Mouse (Mus musculus) kidney, postnatal 4 days (tissue): ENCODE measurements around the gene Homez.

Source experiments
- DNase-seq, 2 experiments: peaks; one replicate each; pipeline ENCODE4 v3.0.0; 2021; ENCODE audit warnings: mixed read lengths in 2 of 2

The Homez gene

DNA sequence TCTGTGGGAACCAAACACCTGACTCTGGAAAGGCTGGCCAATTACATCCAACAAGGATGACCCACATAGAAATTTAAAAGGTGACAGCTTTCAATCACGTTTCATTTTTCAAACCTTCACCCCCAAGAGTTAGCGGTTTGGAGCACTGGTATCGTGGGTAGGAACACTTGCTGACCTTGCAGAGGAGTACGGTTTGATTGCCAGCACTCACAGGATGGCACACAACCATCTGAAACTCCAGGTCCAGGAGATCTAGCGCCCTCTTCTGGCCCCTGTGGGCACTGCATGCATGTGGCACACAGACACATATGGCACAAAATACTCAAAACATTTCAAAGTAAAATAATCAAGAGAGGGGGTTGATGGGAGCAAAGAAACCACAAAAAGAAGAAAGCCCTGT lies 3.8 kb downstream of the Homez start:
- peak; percentile 42 to 58 for DNase-seq

DNA sequence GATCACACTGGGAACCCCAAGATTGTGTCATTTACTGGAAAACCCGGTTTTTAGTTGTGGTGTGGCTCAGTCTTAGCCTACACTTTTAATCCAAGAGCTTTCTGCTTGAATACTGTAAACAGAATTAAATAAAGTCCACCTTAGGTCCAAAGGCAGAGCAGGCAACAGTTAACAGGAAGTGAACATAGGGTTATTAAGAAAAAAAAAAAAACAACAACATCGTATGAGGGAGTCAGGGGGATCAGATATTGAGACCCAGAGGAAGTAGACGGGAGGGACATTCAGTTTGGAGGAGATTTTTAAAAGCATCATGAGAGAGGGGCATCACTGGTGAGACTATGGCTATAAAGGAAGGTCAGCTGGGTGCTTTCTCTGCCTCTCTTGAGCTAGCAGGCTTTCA lies 4.5 kb downstream of the Homez start:
- DNase-seq = no peak

DNA sequence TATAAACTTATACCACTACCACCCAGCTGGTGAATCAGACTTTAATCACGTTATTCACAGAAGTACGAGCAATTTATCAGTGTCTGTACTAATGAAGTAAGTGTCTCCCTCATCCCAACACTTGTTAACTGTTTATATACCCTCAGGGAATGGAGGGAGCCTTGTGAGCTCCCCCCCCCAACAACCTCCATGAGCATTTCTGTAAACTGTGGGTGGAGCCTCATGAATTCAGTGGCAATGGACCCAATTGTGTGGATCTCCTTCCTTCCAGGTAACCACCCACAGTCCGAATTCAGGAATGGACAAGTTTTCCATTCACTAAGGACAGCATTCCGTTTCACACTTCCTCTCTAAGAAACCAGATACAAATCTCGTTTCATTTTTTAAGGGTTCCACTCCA lies 5.1 kb downstream of the Homez start:
- no peak for DNase-seq

DNA sequence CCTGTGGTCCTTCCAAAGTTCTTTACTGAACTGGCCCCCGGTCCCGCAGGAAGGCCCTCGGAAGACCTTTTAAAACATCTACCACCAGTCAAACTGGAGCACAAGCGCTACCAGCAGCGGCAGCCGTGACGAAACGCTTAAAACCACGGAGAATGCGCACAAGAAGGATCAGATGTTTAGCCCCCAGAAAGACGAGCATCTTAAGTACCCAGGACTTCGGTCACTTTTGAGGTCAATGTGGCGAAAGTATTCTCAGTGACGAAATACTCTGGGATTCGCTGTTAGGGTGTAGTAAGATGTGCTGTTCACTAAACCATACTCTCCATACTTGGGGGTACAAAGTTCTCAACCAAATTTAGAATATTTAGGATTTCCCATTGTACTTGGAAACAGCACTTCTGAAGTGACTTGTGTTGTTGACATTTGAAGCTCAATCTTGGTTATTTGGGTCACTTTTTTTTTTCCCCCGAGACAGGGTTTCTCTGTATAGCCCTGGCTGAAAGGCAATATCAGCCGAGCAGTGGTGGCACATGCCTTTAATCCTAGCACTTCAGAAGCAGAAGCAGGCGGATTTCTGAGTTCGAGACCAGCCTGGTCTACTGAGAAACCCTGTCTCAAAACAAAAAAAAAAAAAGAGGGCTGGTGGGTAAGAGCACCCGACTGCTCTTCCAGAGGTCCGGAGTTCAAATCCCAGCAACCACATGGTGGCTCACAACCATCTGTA lies 6.3 kb downstream of the Homez start:
- DNase-seq = no peak

DNA sequence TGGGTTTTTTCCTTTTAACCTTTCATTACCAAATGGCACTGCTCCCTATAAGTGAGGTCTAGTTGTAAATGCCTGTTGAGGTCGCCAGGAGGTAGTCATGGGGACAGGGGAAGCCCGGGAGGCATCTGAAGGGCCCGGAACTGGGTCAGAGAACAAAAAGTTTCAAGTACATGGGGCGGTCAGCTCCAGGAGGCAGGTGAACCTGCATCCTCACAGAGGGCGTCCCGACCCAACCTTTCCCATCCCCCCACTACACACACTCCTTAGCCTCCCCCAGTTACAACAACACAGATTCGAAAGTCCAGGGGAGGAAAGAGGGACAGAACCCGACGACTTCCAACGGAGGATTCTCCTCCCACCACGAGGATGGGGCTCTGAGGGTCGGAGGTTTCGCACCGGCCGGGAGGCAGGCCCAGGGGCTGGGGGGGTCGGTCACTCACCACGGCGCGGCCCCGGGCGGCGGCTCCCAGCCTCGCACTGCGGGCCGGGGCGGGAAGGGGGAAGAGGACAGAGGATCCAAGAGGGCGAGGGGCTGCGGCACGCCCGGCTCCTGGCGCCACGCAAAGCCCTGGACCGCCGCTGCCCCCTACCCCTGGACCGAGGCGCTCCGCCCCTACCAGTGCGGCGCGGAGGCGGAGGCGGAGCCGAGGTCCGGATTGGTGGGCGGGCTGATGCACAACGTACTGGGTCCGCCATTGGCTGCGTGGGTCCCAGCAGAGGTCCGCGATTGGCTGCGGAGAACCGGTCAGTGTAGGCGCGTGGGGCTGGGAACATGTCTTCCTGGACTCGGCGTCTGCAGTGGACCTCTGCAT lies 7.1 kb downstream of the Homez start:
- DNase-seq = peak; percentile 95 to 98

DNA sequence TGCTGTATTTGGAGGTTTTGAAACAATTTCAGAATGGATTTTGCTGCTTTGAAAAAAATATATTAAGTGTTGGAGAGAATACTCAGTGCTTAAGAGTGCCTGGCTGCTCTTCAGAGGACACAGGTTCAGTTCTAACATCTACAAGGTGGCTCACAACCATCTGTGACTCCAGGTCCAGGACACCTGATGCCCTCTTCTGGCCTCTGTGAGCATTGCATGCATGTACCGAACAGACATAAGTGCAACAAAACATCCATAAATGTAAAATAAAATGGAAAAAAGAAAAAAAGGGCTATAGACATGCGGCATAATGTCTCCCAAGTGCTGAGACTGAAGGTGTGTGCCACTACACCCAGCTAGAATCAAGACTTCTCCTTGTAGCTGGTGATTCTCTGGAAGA lies 10.2 kb downstream of the Homez start:
- DNase-seq = peak; percentile 81 to 82

DNA sequence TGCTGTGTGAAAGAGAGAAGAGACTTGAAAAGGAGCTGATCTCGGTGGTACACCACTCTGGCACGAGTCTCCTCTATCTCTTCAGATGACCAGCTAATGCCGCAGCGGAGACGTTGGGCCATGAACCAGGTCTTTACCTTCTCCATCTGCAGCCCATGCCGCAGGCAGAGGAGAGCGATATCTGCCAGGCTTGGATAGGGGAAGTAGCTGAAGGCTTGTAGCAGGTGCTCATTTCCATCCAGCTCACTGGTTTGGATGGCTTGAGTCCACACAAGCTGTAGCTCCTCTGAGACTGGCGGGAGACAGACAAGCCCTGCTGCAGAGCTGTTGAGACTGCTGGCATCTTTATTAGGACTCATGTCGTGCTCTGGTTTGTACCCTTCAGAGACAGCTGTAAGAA lies 12.9 kb downstream of the Homez start:
- no peak for DNase-seq

DNA sequence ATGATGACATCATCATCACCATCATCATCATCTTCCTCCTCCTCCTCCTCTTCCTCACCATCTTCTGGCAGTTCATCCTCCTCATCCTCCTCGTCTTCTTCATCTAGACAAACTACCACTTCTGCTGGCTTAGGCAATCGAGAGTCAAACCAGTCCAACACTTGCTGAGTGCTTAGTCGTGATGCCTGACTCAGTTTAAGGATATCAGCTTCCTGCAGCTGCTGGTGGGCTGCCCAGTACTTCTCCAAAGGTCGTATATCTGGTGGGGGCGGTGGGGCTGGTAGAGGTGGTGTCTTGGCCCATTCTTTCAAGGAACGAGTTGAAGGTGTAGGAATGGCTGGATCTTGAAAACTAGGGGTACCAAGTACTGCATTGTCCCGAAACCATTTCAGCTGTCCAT lies 14.1 kb downstream of the Homez start:
- no peak for DNase-seq

DNA sequence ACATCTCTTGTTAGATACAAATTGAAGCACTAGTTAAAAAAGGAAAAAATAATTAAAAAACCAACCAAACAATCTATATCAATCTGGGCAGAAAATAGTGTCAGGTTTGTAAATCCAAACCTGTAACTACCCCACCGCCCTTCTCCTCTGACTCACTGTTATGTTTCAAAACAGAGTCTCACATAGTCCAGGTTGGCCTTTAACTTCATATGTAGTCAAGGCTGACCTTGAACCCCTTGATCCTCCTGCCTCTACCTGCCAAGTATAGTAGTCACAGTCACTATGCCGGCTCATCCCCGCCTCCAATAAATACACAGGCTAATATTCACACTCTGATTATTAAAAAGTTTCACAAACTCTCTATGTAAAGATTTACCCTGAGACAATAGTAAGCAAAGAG lies 15.0 kb downstream of the Homez start:
- DNase-seq = no peak

DNA sequence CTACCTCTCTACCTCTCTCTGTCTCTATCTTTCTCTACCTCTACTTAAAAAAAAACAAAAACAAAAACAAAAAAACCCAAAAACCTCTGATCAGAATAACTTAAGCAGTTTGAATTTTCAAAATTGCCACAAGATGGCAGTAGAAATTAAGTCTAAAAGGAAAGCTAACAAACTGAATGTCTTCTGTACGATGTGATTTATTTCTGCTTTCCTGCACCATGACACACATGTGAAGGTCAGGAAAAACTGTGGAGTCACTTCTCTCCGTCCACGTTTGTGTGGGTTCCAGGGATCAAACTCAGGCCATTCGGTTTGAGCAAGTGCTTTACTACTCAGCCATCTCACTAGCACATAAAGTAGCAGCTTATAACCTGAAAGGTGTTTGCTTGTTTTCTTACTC lies 27.3 kb downstream of the Homez start:
- DNase-seq = peak in 1 of 2 experiments; percentile 25

DNA sequence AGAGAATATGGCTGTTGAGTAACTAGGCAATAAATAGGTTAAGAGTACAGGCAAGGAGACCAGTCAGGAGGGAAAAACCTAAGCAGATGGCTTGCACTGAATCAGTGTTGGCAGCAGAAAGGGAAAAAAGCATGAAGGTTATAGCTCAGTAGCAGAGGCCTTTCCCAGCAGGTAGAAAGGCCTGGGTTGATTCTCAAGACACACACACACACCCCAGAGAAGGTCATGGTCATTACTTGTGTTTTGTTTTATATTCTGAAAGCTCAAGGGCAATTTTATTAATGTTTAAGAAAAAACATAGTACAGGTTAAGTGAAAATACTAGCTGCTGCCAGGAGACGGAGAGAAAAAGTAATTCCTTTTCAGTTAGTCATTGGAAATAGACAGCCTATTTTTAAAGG lies 47.0 kb downstream of the Homez start:
- DNase-seq = no peak

DNA sequence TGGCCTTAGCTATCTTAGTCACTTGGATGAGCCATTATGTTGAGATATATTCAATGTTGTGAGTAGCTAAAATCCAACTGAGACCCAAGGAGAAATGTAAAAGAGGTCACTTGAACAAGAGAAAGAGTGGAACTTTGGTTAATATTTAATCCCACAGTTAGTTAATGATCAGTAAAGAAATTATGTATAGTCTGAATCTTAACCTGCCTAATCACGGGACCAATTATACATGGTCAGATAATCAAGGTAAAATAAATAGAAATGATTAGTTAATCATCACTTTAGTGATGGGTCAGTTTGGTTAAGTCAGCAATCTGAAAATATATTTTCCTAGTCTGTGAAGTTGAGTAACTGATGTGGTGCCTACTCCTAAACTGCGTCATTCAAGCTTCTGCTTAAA lies 48.5 kb downstream of the Homez start:
- no peak for DNase-seq

DNA sequence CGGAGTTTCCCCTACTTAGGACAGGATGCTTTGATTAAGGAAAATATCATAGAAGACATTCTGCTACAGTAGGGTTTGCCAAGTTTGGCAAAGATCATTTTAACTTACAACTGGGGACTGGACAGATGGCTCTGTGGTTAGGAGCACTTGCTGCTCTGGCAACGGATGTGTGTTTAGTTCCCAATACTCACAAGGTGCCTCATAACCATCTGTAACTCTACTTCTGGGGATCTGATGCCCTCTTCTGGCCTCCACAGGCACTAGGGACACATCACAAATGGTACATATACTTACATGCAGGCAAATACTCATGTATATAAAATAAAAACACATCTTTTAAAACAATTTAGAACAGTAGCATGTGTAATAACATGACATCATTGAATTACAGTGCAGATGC lies 53.0 kb downstream of the Homez start:
- peak; percentile 41 to 57 for DNase-seq

DNA sequence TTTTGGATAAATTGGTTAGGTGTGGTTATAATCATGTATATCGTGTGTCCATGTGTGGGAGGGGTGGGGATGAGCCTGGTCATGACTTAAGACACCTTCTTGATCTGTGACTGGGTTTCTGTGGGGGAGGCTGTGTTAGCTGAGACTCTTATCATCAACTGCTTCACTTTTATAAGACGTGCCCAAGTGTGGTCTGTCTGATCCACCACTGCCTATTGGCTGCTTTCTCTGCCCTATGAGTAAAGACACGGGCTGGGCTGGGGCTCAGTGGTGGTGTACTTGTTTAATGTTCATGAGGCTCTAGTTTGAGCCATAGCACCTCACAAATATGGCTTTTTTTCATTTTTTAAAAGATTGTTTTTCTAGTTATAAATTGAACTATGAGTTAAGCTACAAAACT lies 55.0 kb downstream of the Homez start:
- no peak for DNase-seq

DNA sequence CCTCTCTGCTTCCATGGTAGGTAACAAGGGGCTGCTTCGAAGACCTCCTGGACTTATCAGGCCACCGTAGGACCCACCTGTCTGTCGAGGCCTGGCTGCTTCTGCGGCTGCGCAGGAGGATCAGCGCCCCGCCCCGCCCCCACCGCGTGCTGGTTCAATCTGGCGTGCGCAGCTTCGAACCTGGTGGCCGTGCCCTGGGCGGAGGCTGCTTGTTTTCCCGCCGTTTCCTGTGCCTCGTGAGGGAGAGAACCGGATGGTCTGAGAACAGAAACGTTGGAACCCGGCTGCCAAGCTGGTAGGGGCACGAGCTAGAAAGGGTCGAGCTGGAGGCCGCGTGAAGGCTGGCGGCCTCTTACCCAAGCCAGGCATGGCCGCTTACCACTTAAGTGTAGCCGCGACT lies 56.8 kb downstream of the Homez start, which contains the start of gene Rnf212b:
Gene Rnf212b (plus strand): TSS at position 151 of the 400 bp plus-strand sequence.
- DNase-seq = no peak

DNA sequence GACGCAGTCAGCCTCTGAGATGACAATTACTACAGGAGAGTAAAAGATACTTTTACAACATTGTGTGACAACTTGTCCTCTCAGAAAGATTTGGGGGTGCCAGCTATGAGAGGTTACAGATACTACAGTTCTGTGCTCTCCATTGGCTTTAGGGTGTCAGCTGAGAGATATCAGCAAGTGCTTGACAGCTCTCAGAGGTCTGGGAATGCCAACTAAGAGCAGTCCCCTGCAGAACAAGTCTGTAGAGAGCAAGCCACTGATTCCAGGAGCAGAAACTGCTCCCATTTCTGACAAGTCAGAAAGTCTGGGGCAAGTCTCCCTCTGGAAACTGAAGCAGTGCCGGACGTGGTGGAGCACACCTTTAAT lies 61.1 kb downstream of the Homez start:
- DNase-seq = no peak

DNA sequence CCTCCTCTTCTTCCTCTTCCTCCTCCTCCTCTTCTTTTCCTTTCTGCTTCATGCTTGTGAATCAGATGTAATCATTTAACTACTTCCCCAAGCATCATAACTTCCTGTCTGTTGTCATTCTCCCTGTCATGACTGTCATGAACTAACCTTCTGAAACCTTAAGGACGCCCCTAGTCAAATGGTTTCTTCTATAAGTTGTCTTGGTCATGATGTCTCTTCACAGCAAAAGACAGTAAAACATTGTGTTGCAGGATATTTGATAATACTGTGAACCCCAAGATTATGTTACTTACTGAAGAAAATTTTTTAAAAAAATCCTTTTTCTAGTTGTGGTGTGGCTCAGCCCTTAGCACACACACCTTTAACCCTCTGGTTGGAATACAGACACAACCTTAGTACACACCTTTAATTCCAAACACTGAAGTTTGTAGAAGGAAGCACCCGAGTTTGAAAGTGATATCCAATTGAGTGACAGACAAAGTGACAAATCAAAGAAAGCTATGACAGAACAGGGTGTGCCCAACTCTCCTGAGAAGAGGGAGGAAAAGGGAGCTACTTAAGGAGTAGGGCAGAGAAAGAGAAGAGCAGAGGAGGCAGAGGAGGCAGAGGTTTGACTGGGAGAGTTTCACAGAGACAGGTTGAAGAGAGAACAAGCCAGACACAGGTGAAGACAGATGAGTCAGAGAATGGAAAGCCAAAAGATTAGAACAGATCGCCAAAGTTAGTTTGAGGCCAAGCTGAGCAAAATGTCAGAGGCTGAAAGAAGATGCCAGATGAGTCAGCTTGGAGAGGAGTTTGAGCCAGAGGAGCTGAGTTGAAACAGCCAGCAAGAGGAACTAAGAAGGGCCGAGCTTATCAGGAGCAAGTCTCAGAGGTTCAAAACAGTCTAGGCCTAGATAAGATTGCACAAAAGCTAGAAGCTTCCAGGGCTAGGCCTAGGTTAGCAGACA lies 61.8 kb downstream of the Homez start:
- no peak for DNase-seq

DNA sequence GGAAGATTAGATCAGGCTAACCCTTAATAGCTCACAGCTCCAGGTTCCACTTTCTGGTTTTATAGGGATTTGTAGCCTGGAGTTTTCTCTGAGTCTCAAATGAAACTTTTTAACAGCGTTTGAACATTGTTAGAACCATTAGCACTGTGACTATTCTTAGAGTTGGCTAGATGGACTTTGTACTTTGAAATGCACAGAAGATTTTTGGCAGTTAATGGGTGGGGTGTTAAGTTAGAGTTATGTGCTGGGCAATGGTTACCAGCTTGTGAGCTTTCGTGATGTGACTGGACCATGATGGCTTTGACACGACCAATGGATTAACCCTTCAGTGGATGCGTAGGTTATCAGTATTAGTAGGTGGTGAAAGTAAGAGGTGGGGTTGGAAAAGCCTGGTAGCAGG lies 64.6 kb downstream of the Homez start:
- no peak for DNase-seq
